In the genomic region with DNA sequence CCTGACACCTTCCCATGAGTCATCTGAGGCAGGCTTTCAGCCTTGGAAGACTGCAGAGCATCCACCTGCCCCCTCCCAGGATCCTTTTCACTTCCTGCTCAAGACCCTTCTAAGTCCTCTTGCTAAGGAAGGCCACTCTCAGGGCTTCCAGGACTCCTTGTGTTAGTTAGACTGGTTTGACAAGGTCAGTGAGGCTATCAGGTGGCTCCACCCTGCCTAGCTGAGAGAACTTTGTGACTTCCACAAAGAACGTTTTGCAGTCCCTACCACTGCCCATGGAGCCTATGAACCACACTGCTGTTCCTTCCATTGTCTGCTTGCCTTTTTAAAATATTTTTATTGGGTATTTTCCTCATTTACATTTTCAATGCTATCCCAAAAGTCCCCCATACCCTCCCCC, we compare ENCODE assay signal across 26 mouse cellular contexts. TPM values are rescaled to one million over a fixed set of nuclear protein-coding genes. Genes with fewer than 3 reads are reported as not detected.
DNase-seq lines count a peak whose midpoint lies in the region; ATAC-seq and TF ChIP-seq lines count a peak whose summit lies in the region.
"Had no signal": no experiment of that assay in that cellular context is flagged by ENCODE, and none has a peak within 500 bp of the region (broad histone marks: within the 10 kb centered on the region; RNA-seq: fewer than 3 reads in every experiment).

No protein-coding gene starts in this region.

- no peak for TF ChIP-seq CTCF in intestine, postnatal 0 days (IDR thresholded peaks at IDR 0.05; ENCODE audit: low read depth)
- TF ChIP-seq CTCF in stomach, postnatal 0 days (IDR thresholded peaks at IDR 0.05; ENCODE audit: low read depth) = no peak

- H3K27ac ChIP-seq in intestine, embryonic 15.5 days = no peak overlapping the region
- H3K27ac ChIP-seq in intestine, postnatal 0 days (ENCODE audit: low read depth, low read length) = no peak overlapping the region
- H3K27ac ChIP-seq in intestine, embryonic 16.5 days (ENCODE audit: low read length) = no peak overlapping the region
- H3K27ac ChIP-seq in stomach, embryonic 15.5 days = no peak overlapping the region
- H3K27ac ChIP-seq in stomach, postnatal 0 days (replicated peaks) = no peak overlapping the region
- H3K27ac ChIP-seq: embryonic facial prominence, embryonic 10.5 days; embryonic facial prominence, embryonic 12.5 days; forebrain, embryonic 13.5 days had no signal

- TF ChIP-seq EP300 in stomach, postnatal 0 days (optimal IDR thresholded peaks at IDR 0.05) = no peak

- H3K4me3 ChIP-seq in intestine, embryonic 15.5 days (replicated peaks) = no peak overlapping the region
- H3K4me3 ChIP-seq in intestine, postnatal 0 days (ENCODE audit: low read depth, low read length) = no peak overlapping the region
- H3K4me3 ChIP-seq in intestine, embryonic 16.5 days (ENCODE audit: low read length) = no peak overlapping the region
- H3K4me3 ChIP-seq in stomach, embryonic 15.5 days (replicated peaks) = no peak overlapping the region
- H3K4me3 ChIP-seq in stomach, postnatal 0 days (ENCODE audit: low read depth, low read length) = no peak overlapping the region
- H3K4me3 ChIP-seq: embryonic facial prominence, embryonic 10.5 days; embryonic facial prominence, embryonic 12.5 days; forebrain, embryonic 13.5 days had no signal

- peak; percentile 84 for ATAC-seq in intestine, embryonic 15.5 days
- no peak for ATAC-seq in intestine, postnatal 0 days
- ATAC-seq in intestine, embryonic 16.5 days = peak; percentile 78
- peak; percentile 56; the same call in 1 of the 2 replicates for ATAC-seq in stomach, embryonic 15.5 days (ENCODE audit: insufficient read depth, low FRiP score, low read depth)
- ATAC-seq in stomach, postnatal 0 days (ENCODE audit: low FRiP score, low TSS enrichment) = 0 out of 2 replicates have a peak, but pooled peaks have one; percentile 30
- ATAC-seq: activated CD4-positive, CD25-positive, alpha-beta regulatory T cell, adult 4 months; CD4-positive, CD25-positive, alpha-beta regulatory T cell, adult 4 months; forebrain, embryonic 13.5 days; Patski had no signal

- no peaks in the 10 kb centered on the region for H3K36me3 ChIP-seq in intestine, embryonic 15.5 days
- H3K36me3 ChIP-seq in intestine, postnatal 0 days (ENCODE audit: control insufficient read depth, insufficient read depth) = no peaks in the 10 kb centered on the region
- H3K36me3 ChIP-seq in intestine, embryonic 16.5 days (ENCODE audit: control insufficient read depth, insufficient read depth, low read length) = no peaks in the 10 kb centered on the region
- no peaks in the 10 kb centered on the region for H3K36me3 ChIP-seq in stomach, embryonic 15.5 days
- H3K36me3 ChIP-seq in stomach, postnatal 0 days (ENCODE audit: control insufficient read depth, insufficient read depth, low read length) = no peaks in the 10 kb centered on the region
- H3K36me3 ChIP-seq: embryonic facial prominence, embryonic 10.5 days; embryonic facial prominence, embryonic 12.5 days; G1E had no signal

- DNase-seq in stomach, postnatal 0 days (ENCODE audit: low spot score) = peak; percentile 34
- DNase-seq in right cerebral cortex, adult 18-20 months = no peak
- DNase-seq in right cerebral cortex, adult 2 months (ENCODE audit: low spot score in 2 of 2) = no peak
- DNase-seq: adrenal gland, adult 8-10 months; adrenal gland, postnatal 14 days; adrenal gland, postnatal 36 days; B cell, adult 2 months; cerebellum, adult 11-12 months; cerebellum, adult 2 months; cerebellum, adult 9-10 months; cerebellum, postnatal 10 days; cerebellum, postnatal 25 days had no signal

- H3K4me1 ChIP-seq in intestine, embryonic 15.5 days (replicated peaks) = no peaks in the 10 kb centered on the region
- H3K4me1 ChIP-seq in intestine, postnatal 0 days (replicated peaks; ENCODE audit: control insufficient read depth, insufficient read depth, low read length) = no peaks in the 10 kb centered on the region
- H3K4me1 ChIP-seq in intestine, embryonic 16.5 days (ENCODE audit: control insufficient read depth, insufficient read depth, low read length) = no peaks in the 10 kb centered on the region
- H3K4me1 ChIP-seq in stomach, embryonic 15.5 days = no peaks in the 10 kb centered on the region
- no peaks in the 10 kb centered on the region for H3K4me1 ChIP-seq in stomach, postnatal 0 days (replicated peaks; ENCODE audit: control insufficient read depth, insufficient read depth)
- H3K4me1 ChIP-seq: embryonic facial prominence, embryonic 10.5 days; embryonic facial prominence, embryonic 12.5 days; forebrain, embryonic 13.5 days had no signal

- H3K9ac ChIP-seq in intestine, embryonic 15.5 days = no peak overlapping the region
- H3K9ac ChIP-seq in intestine, postnatal 0 days (ENCODE audit: low read depth, low read length) = no peak overlapping the region
- H3K9ac ChIP-seq in intestine, embryonic 16.5 days (ENCODE audit: low read depth, low read length) = no peak overlapping the region
- no peak overlapping the region for H3K9ac ChIP-seq in stomach, embryonic 15.5 days
- no peak overlapping the region for H3K9ac ChIP-seq in stomach, postnatal 0 days (ENCODE audit: low read length)
- H3K9ac ChIP-seq: embryonic facial prominence, embryonic 12.5 days; forebrain, embryonic 13.5 days had no signal

- no peaks in the 10 kb centered on the region for H3K9me3 ChIP-seq in intestine, embryonic 15.5 days
- H3K9me3 ChIP-seq in intestine, postnatal 0 days (ENCODE audit: control insufficient read depth) = no peaks in the 10 kb centered on the region
- no peaks in the 10 kb centered on the region for H3K9me3 ChIP-seq in intestine, embryonic 16.5 days (ENCODE audit: control insufficient read depth, low read length)
- H3K9me3 ChIP-seq in stomach, embryonic 15.5 days = no peaks in the 10 kb centered on the region
- H3K9me3 ChIP-seq in stomach, postnatal 0 days (ENCODE audit: control insufficient read depth, low read length) = no peaks in the 10 kb centered on the region
- H3K9me3 ChIP-seq: embryonic facial prominence, embryonic 10.5 days; embryonic facial prominence, embryonic 12.5 days; forebrain, embryonic 13.5 days had no signal

- H3K27me3 ChIP-seq in intestine, embryonic 15.5 days (replicated peaks) = no peaks in the 10 kb centered on the region
- no peaks in the 10 kb centered on the region for H3K27me3 ChIP-seq in intestine, postnatal 0 days (replicated peaks; ENCODE audit: control insufficient read depth, insufficient read depth, low read length)
- H3K27me3 ChIP-seq in intestine, embryonic 16.5 days (replicated peaks; ENCODE audit: control insufficient read depth, insufficient read depth, low read length) = no peaks in the 10 kb centered on the region
- no peaks in the 10 kb centered on the region for H3K27me3 ChIP-seq in stomach, embryonic 15.5 days (replicated peaks)
- H3K27me3 ChIP-seq in stomach, postnatal 0 days (ENCODE audit: control insufficient read depth, insufficient read depth, low read length) = no peaks in the 10 kb centered on the region
- H3K27me3 ChIP-seq: embryonic facial prominence, embryonic 12.5 days; forebrain, embryonic 13.5 days; Patski had no signal

- H3K4me2 ChIP-seq in intestine, embryonic 15.5 days (replicated peaks) = no peak overlapping the region
- no peak overlapping the region for H3K4me2 ChIP-seq in intestine, postnatal 0 days (replicated peaks; ENCODE audit: low read depth)
- no peak overlapping the region for H3K4me2 ChIP-seq in intestine, embryonic 16.5 days (ENCODE audit: low read depth, low read length)
- no peak overlapping the region for H3K4me2 ChIP-seq in stomach, embryonic 15.5 days
- H3K4me2 ChIP-seq in stomach, postnatal 0 days (replicated peaks; ENCODE audit: low read depth) = no peak overlapping the region
- H3K4me2 ChIP-seq: embryonic facial prominence, embryonic 12.5 days; forebrain, embryonic 13.5 days had no signal

- WGBS in intestine, embryonic 15.5 days = 27% methylated on average over 1 of the region's 1 CpGs
- 5% methylated on average over 1 of the region's 1 CpGs for WGBS in intestine, postnatal 0 days
- WGBS in intestine, embryonic 16.5 days = 33% methylated on average over 1 of the region's 1 CpGs
- 24% methylated on average over 1 of the region's 1 CpGs for WGBS in stomach, embryonic 15.5 days
- 12% methylated on average over 1 of the region's 1 CpGs for WGBS in stomach, postnatal 0 days

RNA-seq across cellular contexts. Expression of a gene that starts 27.5 kb away (rescaled TPM):
- not detected in 2 replicates for polyA plus RNA-seq in intestine, embryonic 15.5 days (2015; fragmentation: Nextera tagmentation; extraction: Ambion mirVana)
- not detected in 2 replicates for polyA plus RNA-seq in intestine, postnatal 0 days (2015; fragmentation: Nextera tagmentation; extraction: Ambion mirVana)
- polyA plus RNA-seq in intestine, embryonic 16.5 days (2015; fragmentation: Nextera tagmentation; extraction: Ambion mirVana) = not detected in 2 replicates
- not detected in 2 replicates for polyA plus RNA-seq in stomach, embryonic 15.5 days (2015; fragmentation: Nextera tagmentation; extraction: Ambion mirVana)
- 2.5 TPM in 2 replicates for polyA plus RNA-seq in stomach, postnatal 0 days (2015; fragmentation: Nextera tagmentation; extraction: Ambion mirVana)
- polyA plus RNA-seq: activated CD4-positive, CD25-positive, alpha-beta regulatory T cell, adult 4 months; cortical plate, adult 2 months; embryonic facial prominence, embryonic 10.5 days; embryonic facial prominence, embryonic 12.5 days; embryonic facial prominence, embryonic 14.5 days; forebrain, embryonic 11.5 days; forebrain, embryonic 13.5 days; G1E; Patski had no signal

RNA-seq across cellular contexts. Expression of a gene that starts 29.2 kb away (rescaled TPM):
- not detected in 2 replicates for polyA plus RNA-seq in intestine, embryonic 15.5 days (2015; fragmentation: Nextera tagmentation; extraction: Ambion mirVana)
- 0.18 and 0.24 TPM in 2 replicates for polyA plus RNA-seq in intestine, postnatal 0 days (2015; fragmentation: Nextera tagmentation; extraction: Ambion mirVana)
- polyA plus RNA-seq in intestine, embryonic 16.5 days (2015; fragmentation: Nextera tagmentation; extraction: Ambion mirVana) = 0.06 and 0.10 TPM in 2 replicates
- 0.05 TPM in 1 of 2 replicates, not detected in the other for polyA plus RNA-seq in stomach, embryonic 15.5 days (2015; fragmentation: Nextera tagmentation; extraction: Ambion mirVana)
- polyA plus RNA-seq in stomach, postnatal 0 days (2015; fragmentation: Nextera tagmentation; extraction: Ambion mirVana) = 0.07 and 0.10 TPM in 2 replicates
- polyA plus RNA-seq: activated CD4-positive, CD25-positive, alpha-beta regulatory T cell, adult 4 months; CD4-positive, CD25-positive, alpha-beta regulatory T cell, adult 4 months; cerebellum, adult 2 months; cortical plate, adult 2 months; embryonic facial prominence, embryonic 10.5 days; embryonic facial prominence, embryonic 12.5 days; embryonic facial prominence, embryonic 14.5 days; forebrain, embryonic 11.5 days; forebrain, embryonic 13.5 days; G1E had no signal

RNA-seq across cellular contexts. Expression of a gene that starts 40.8 kb away (rescaled TPM):
- not detected in 2 replicates for polyA plus RNA-seq in intestine, embryonic 15.5 days (2015; fragmentation: Nextera tagmentation; extraction: Ambion mirVana)
- 0.09 and 0.21 TPM in 2 replicates for polyA plus RNA-seq in intestine, postnatal 0 days (2015; fragmentation: Nextera tagmentation; extraction: Ambion mirVana)
- polyA plus RNA-seq in intestine, embryonic 16.5 days (2015; fragmentation: Nextera tagmentation; extraction: Ambion mirVana) = not detected in 2 replicates
- not detected in 2 replicates for polyA plus RNA-seq in stomach, embryonic 15.5 days (2015; fragmentation: Nextera tagmentation; extraction: Ambion mirVana)
- polyA plus RNA-seq in stomach, postnatal 0 days (2015; fragmentation: Nextera tagmentation; extraction: Ambion mirVana) = not detected in 2 replicates
- polyA plus RNA-seq: activated CD4-positive, CD25-positive, alpha-beta regulatory T cell, adult 4 months; CD4-positive, CD25-positive, alpha-beta regulatory T cell, adult 4 months; cerebellum, adult 2 months; cortical plate, adult 2 months; embryonic facial prominence, embryonic 10.5 days; embryonic facial prominence, embryonic 12.5 days; embryonic facial prominence, embryonic 14.5 days; forebrain, embryonic 11.5 days; forebrain, embryonic 13.5 days; G1E; Patski had no signal

RNA-seq across cellular contexts. Expression of a gene that starts 56.1 kb away (rescaled TPM):
- not detected in 2 replicates for polyA plus RNA-seq in intestine, embryonic 15.5 days (2015; fragmentation: Nextera tagmentation; extraction: Ambion mirVana)
- not detected in 2 replicates for polyA plus RNA-seq in intestine, postnatal 0 days (2015; fragmentation: Nextera tagmentation; extraction: Ambion mirVana)
- 0.06 TPM in 1 of 2 replicates, not detected in the other for polyA plus RNA-seq in intestine, embryonic 16.5 days (2015; fragmentation: Nextera tagmentation; extraction: Ambion mirVana)
- polyA plus RNA-seq in stomach, embryonic 15.5 days (2015; fragmentation: Nextera tagmentation; extraction: Ambion mirVana) = not detected in 2 replicates
- polyA plus RNA-seq in stomach, postnatal 0 days (2015; fragmentation: Nextera tagmentation; extraction: Ambion mirVana) = 0.05 TPM in 1 of 2 replicates, not detected in the other
- polyA plus RNA-seq: activated CD4-positive, CD25-positive, alpha-beta regulatory T cell, adult 4 months; CD4-positive, CD25-positive, alpha-beta regulatory T cell, adult 4 months; cerebellum, adult 2 months; cortical plate, adult 2 months; embryonic facial prominence, embryonic 10.5 days; embryonic facial prominence, embryonic 12.5 days; embryonic facial prominence, embryonic 14.5 days; forebrain, embryonic 11.5 days; forebrain, embryonic 13.5 days; G1E; Patski had no signal

RNA-seq across cellular contexts. Expression of a gene that starts 58.2 kb away (rescaled TPM):
- not detected in 2 replicates for polyA plus RNA-seq in intestine, embryonic 15.5 days (2015; fragmentation: Nextera tagmentation; extraction: Ambion mirVana)
- polyA plus RNA-seq in intestine, postnatal 0 days (2015; fragmentation: Nextera tagmentation; extraction: Ambion mirVana) = not detected in 2 replicates
- polyA plus RNA-seq in intestine, embryonic 16.5 days (2015; fragmentation: Nextera tagmentation; extraction: Ambion mirVana) = 0.04 TPM in 1 of 2 replicates, not detected in the other
- polyA plus RNA-seq in stomach, embryonic 15.5 days (2015; fragmentation: Nextera tagmentation; extraction: Ambion mirVana) = not detected in 2 replicates
- 14.9 and 15.4 TPM in 2 replicates for polyA plus RNA-seq in stomach, postnatal 0 days (2015; fragmentation: Nextera tagmentation; extraction: Ambion mirVana)
- polyA plus RNA-seq: embryonic facial prominence, embryonic 10.5 days; forebrain, embryonic 11.5 days; forebrain, embryonic 13.5 days; G1E had no signal
